Mouse (Mus musculus) liver, embryonic 16.5 days (tissue): ENCODE results near the gene Esrrb. TPM values are rescaled to one million over a fixed set of nuclear protein-coding genes. Genes with fewer than 3 reads are reported as not detected.

Source experiments
- ATAC-seq: fragments of 200-750 bp; cut with Nextera tagmentation; 2 replicates; pipeline ENCODE4 v1.8.0; 2017; ENCODE audit warnings: low read depth, mild to moderate bottlenecking, moderate number of reproducible peaks, moderate library complexity
- H3K27ac ChIP-seq: fragments of 300-500 bp; sonication (generic); 2 replicates; pipeline ENCODE4 v1.5.1; 2014; ENCODE audit warnings: mild to moderate bottlenecking, low read length
- H3K27me3 ChIP-seq: fragments of 300-500 bp; sonication (generic); 2 replicates; pipeline ENCODE4 v1.6.1; 2014; ENCODE audit warnings: low read depth, low read length, mixed read lengths; ENCODE audit not compliant: control insufficient read depth, insufficient read depth
- H3K36me3 ChIP-seq: fragments of 300-500 bp; sonication (generic); 2 replicates; pipeline ENCODE4 v1.6.1; 2014; ENCODE audit warnings: mild to moderate bottlenecking; ENCODE audit not compliant: control insufficient read depth, insufficient read depth
- H3K4me1 ChIP-seq: fragments of 300-500 bp; sonication (generic); 2 replicates; pipeline ENCODE4 v1.6.1; 2014; ENCODE audit warnings: low read depth, low read length, mixed read lengths; ENCODE audit not compliant: control insufficient read depth
- H3K4me2 ChIP-seq: fragments of 300-500 bp; sonication (generic); 2 replicates; pipeline ENCODE4 v1.6.1; 2014; ENCODE audit warnings: low read depth, low read length, mixed read lengths
- H3K4me3 ChIP-seq: fragments of 300-500 bp; sonication (generic); 2 replicates; pipeline ENCODE4 v1.5.1; 2014; ENCODE audit warnings: low read depth, mild to moderate bottlenecking, low read length
- H3K9ac ChIP-seq: fragments of 300-500 bp; sonication (generic); 2 replicates; pipeline ENCODE4 v1.6.1; 2014; ENCODE audit warnings: low read depth, low read length
- H3K9me3 ChIP-seq: fragments of 300-500 bp; sonication (generic); replicated peaks from 2 replicates; pipeline ENCODE4 v1.6.1; 2016; ENCODE audit warnings: low read length; ENCODE audit not compliant: control insufficient read depth
- WGBS: fragments of 180-500 bp; shearing (Covaris S2); extraction: QIAGEN DNeasy Blood & Tissue Kit; methylation state at CpG from one replicate; pipeline ENCODE4 v1.1.7; 2014; ENCODE audit not compliant: insufficient replicate concordance; 5-methylcytosine and 5-hydroxymethylcytosine counted together
- polyA plus RNA-seq: library from polyadenylated mRNA; unstranded; fragments of >200 nt; fragmentation: Nextera tagmentation; extraction: Ambion mirVana; gene quantifications from 2 replicates; pipeline ENCODE4 v1.2.1, GENCODE M21; 2015

Gene Esrrb
- polyA plus RNA-seq, 1 experiment from 2014 or later = 0.09 TPM

GRCm38 (mm10) chr12:86359406-86359805 is 1.5 kb upstream of the Esrrb start:
- H3K9me3 ChIP-seq = no peaks in the 10 kb centered on the region
- no peak overlapping the region for H3K9ac ChIP-seq
- H3K4me1 ChIP-seq = no peaks in the 10 kb centered on the region
- no peak overlapping the region for H3K4me2 ChIP-seq
- no peak for ATAC-seq
- H3K27ac ChIP-seq = no peak overlapping the region
- no peaks in the 10 kb centered on the region for H3K36me3 ChIP-seq
- no peaks in the 10 kb centered on the region for H3K27me3 ChIP-seq
- 55% methylated on average over 6 of the region's 6 CpGs for WGBS
- H3K4me3 ChIP-seq = no peak overlapping the region

DNA sequence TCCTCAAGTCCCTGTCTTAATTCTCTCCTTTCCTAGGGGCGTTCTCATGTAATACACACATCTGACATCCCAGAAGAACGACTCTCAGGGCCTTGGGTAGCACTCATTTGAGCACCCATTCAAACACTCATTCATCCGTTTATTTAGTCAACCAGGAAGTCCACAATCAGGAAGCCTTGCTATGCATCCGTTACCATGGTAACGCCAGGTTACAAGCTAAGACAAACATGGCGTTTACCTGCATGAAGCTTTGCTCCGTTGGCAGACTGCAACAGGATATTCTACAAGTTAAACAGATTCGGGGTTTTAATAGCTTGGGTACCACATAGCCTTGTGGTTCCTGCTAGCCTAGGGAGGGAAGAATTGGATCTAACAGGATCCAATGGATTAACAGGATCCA is 1.0 kb upstream of the Esrrb start:
- Histone ChIP-seq H3K27me3 (no peaks in the 10 kb centered on the region), H3K9ac (no peak overlapping the region), H3K4me3 (no peak overlapping the region), H3K27ac (no peak overlapping the region), H3K36me3 (no peaks in the 10 kb centered on the region), H3K9me3 (no peaks in the 10 kb centered on the region), H3K4me2 (no peak overlapping the region), H3K4me1 (no peaks in the 10 kb centered on the region)
- 58% methylated on average over 8 of the region's 8 CpGs for WGBS
- ATAC-seq = no peak

DNA sequence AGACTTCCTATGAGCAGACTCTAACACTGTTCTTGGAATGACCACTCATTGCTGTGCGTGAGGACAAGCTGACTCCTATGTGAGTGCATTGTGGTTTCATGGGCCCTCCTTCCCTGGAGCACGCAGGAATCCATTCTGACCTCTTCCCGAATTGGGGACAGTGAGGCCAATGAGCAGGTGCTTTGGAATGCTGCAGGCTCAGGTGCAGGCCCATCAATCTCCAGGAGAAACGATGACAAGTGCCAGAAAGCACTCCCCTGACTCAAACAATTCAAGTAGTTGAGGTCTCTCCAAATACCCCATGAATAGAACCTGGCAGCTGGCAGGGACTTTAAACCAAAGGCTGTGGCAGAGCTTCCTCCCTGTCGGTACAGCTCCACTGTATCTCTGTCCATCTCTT is 3.4 kb downstream of the Esrrb start:
- no peaks in the 10 kb centered on the region for H3K36me3 ChIP-seq
- 16% methylated on average over 5 of the region's 5 CpGs for WGBS

GRCm38 (mm10) chr12:86364756-86365155 is 3.8 kb downstream of the Esrrb start:
- H3K4me1 ChIP-seq = no peaks in the 10 kb centered on the region
- no peak overlapping the region for H3K4me2 ChIP-seq
- H3K9me3 ChIP-seq = no peaks in the 10 kb centered on the region
- WGBS = 16% methylated on average over 5 of the region's 5 CpGs
- H3K27ac ChIP-seq = no peak overlapping the region
- H3K36me3 ChIP-seq = no peaks in the 10 kb centered on the region
- H3K4me3 ChIP-seq = no peak overlapping the region
- no peaks in the 10 kb centered on the region for H3K27me3 ChIP-seq
- no peak for ATAC-seq
- no peak overlapping the region for H3K9ac ChIP-seq

More for the DNA sequence above, 3.4 kb downstream of the Esrrb start:
- no peaks in the 10 kb centered on the region for H3K4me1 ChIP-seq
- no peak overlapping the region for H3K27ac ChIP-seq
- ATAC-seq = no peak
- no peaks in the 10 kb centered on the region for H3K9me3 ChIP-seq
- H3K9ac ChIP-seq = no peak overlapping the region
- H3K27me3 ChIP-seq = no peaks in the 10 kb centered on the region
- H3K4me3 ChIP-seq = no peak overlapping the region
- no peak overlapping the region for H3K4me2 ChIP-seq

GRCm38 (mm10) chr12:86370611-86371383 is 9.9 kb downstream of the Esrrb start:
- WGBS = 70% methylated on average over 17 of the region's 17 CpGs
- H3K27me3 ChIP-seq = no peaks in the 10 kb centered on the region
- H3K9me3 ChIP-seq = no peaks in the 10 kb centered on the region

GRCm38 (mm10) chr12:86374286-86374685 is 13.4 kb downstream of the Esrrb start:
- Histone ChIP-seq H3K9ac (no peak overlapping the region), H3K27me3 (no peaks in the 10 kb centered on the region), H3K4me3 (no peak overlapping the region), H3K36me3 (no peaks in the 10 kb centered on the region), H3K4me1 (no peaks in the 10 kb centered on the region), H3K9me3 (no peaks in the 10 kb centered on the region), H3K4me2 (no peak overlapping the region), H3K27ac (no peak overlapping the region)
- WGBS = 58% methylated on average over 8 of the region's 8 CpGs
- no peak for ATAC-seq

More at GRCm38 (mm10) chr12:86370611-86371383, 9.9 kb downstream of the Esrrb start:
- Histone ChIP-seq H3K9ac (no peak overlapping the region), H3K4me2 (no peak overlapping the region), H3K36me3 (no peaks in the 10 kb centered on the region), H3K4me3 (no peak overlapping the region), H3K27ac (no peak overlapping the region), H3K4me1 (no peaks in the 10 kb centered on the region)
- ATAC-seq = no peak

DNA sequence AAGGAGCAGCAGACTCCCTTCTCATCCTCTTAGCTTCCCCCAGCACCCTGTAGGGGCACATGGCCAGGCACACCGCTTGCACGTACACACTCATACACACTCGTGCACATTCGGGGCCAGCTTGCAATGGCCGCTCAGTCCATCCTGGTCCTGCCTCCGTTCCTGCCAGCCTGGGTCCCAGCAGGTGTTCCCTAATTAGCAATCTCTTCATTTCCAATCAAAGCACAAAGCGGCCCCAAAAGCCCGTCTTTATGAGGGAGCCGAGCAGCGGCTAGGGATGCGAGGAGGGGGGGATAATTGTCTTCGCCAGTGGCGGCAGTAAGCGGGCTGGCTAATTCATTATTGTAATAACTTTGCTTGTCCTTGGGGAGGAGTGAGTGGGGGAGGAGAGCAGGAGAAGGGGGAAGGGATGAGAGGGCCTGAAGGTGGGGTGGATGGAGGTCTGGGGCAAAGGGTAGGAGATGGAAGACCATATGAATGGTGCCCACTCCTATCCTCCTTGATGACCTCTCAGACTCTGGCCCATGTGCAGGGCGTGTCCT is 18.8 kb downstream of the Esrrb start:
- 17% methylated on average over 15 of the region's 15 CpGs for WGBS
- H3K4me1 ChIP-seq = no peaks in the 10 kb centered on the region

DNA sequence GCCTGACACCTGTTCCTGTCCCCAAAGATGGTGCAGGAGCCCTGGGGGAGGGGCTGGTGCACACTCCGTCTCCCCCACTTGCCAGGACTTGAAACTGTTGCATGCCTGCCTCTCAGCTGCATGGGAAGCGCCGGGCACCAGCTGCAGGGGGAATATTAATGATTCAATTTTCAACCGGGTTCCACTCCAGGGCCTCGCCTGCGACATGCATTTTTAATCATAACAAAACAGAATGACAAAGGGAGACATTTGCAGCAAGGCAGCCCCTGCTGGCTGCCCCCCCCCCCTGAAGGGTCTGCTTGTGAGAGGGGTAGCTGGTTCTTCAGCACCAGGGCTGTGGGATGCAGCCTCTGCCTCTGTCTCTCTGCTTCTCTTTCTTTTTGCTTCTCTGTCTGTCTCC is 22.9 kb downstream of the Esrrb start:
- no peaks in the 10 kb centered on the region for H3K4me1 ChIP-seq
- H3K27me3 ChIP-seq = no peaks in the 10 kb centered on the region; the same call in 1 of the 2 replicates
- H3K27ac ChIP-seq = no peak overlapping the region
- no peak overlapping the region for H3K4me2 ChIP-seq
- no peaks in the 10 kb centered on the region for H3K36me3 ChIP-seq
- no peak overlapping the region for H3K4me3 ChIP-seq
- no peak for ATAC-seq
- 25% methylated on average over 6 of the region's 6 CpGs for WGBS
- H3K9me3 ChIP-seq = no peaks in the 10 kb centered on the region
- no peak overlapping the region for H3K9ac ChIP-seq

More for the DNA sequence above, 18.8 kb downstream of the Esrrb start:
- Histone ChIP-seq H3K27ac (no peak overlapping the region), H3K36me3 (no peaks in the 10 kb centered on the region), H3K4me2 (no peak overlapping the region), H3K27me3 (no peaks in the 10 kb centered on the region; the same call in 1 of the 2 replicates), H3K9me3 (no peaks in the 10 kb centered on the region), H3K4me3 (no peak overlapping the region), H3K9ac (no peak overlapping the region)
- no peak for ATAC-seq

DNA sequence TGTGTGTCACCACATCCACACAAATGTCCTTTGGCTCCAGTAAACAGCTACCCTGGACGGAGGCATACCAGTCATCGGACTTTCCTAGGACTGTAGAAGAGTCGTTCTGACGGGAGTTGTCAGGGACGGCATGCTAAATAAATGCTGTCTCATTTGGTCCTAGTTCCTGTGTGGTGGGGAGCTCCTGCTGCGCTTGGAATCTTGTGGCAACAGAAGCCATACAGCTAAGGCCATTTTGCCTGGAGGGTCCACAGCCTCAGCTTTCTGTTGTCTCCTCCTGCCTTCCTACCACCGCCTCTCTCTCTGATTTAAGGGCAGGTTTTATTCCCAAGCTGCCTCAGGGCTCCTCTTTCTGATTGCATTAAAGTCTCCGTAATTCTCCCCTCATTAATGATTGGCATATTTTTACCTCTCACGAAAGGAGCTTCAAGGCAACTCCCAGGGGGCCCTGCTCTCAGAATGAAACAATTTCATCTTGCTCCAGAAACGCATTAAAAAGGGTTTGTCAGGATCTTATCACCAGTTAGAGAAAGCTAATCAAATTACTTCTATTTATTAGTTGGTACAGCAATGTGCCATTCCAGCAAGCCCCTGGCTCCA is 26.9 kb downstream of the Esrrb start:
- H3K9ac ChIP-seq = no peak overlapping the region
- H3K4me2 ChIP-seq = no peak overlapping the region
- H3K36me3 ChIP-seq = no peaks in the 10 kb centered on the region
- no peaks in the 10 kb centered on the region for H3K27me3 ChIP-seq
- no peak overlapping the region for H3K4me3 ChIP-seq
- ATAC-seq = no peak
- H3K9me3 ChIP-seq = no peaks in the 10 kb centered on the region
- no peak overlapping the region for H3K27ac ChIP-seq
- no peaks in the 10 kb centered on the region for H3K4me1 ChIP-seq
- WGBS = 71% methylated on average over 10 of the region's 10 CpGs
